Mouse (Mus musculus): Measurements from ENCODE around the gene Arpc5l. TPM values are rescaled to one million over a fixed set of nuclear protein-coding genes. Genes with fewer than 3 reads are reported as not detected.

The Arpc5l gene
- polyA plus RNA-seq (2014; fragmentation: Nextera tagmentation; extraction: Ambion mirVana): 82.8 and 85.4 TPM in 2 replicates

DNA sequence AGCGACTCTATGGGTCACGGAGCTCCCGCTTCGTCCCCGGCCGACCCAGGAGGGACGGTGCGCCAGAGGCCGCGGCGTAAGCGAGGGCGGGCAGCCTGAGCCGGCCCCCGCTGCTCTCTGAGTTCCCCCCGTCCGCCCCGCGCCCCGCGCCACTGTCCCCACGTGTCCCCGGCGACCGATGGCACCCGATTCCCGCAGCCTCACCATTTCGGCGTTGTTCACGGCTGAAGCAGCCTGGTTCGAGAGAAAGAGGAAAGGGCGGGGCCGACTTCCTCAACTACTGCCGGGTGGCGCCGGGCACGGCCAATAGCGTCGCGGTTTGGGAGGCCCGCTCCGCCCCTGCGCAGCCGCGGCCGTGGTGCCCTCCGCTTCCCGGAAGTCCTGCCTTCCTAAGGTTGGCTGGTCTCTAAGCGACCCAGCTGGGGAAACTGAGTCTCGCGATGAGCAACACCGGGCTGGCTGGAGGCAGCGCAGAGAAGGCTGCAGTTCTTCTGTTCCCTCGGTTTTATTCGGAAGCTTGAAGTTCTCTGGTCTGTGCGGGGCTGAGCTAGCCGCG, at the start of gene Arpc5l:
Gene Arpc5l (plus strand): TSS at position 469 of the 556 bp plus-strand sequence.
- H3K4me1 ChIP-seq (ENCODE audit: control insufficient read depth in 2 of 2, insufficient read depth in 2 of 2, low read length in 2 of 2): peaks cover 11 to 37% of the 10 kb centered on the region in 2 experiments
- H3K9me3 ChIP-seq (ENCODE audit: control insufficient read depth, low read length): no peaks in the 10 kb centered on the region
- ATAC-seq (ENCODE audit: insufficient number of reproducible peaks, insufficient read depth, low FRiP score, low read depth): peak; percentile 80
- peak within 1 kb of the TSS; percentile 64 to 89 for H3K4me3 ChIP-seq (ENCODE audit: control insufficient read depth in 1 of 2, insufficient read depth in 1 of 2, low read depth in 1 of 2, low read length in 2 of 2)
- WGBS: under 1% methylated on average over 48 of the region's 58 CpGs
- peaks cover 41% of the 10 kb centered on the region for H3K36me3 ChIP-seq (ENCODE audit: control insufficient read depth, insufficient read depth, low read length)
- H3K4me2 ChIP-seq (ENCODE audit: low read length): peak within 1 kb of the TSS; percentile 98
- H3K9ac ChIP-seq (ENCODE audit: low read length): peak within 1 kb of the TSS; percentile 94
- no peaks in the 10 kb centered on the region for H3K27me3 ChIP-seq (ENCODE audit: control insufficient read depth, insufficient read depth, low read length)
- H3K27ac ChIP-seq (replicated peaks in 1 of 2; ENCODE audit: control insufficient read depth in 1 of 2, insufficient read depth in 1 of 2, low read depth in 2 of 2, low read length in 2 of 2): peak within 1 kb of the TSS; percentile 63 to 72

DNA sequence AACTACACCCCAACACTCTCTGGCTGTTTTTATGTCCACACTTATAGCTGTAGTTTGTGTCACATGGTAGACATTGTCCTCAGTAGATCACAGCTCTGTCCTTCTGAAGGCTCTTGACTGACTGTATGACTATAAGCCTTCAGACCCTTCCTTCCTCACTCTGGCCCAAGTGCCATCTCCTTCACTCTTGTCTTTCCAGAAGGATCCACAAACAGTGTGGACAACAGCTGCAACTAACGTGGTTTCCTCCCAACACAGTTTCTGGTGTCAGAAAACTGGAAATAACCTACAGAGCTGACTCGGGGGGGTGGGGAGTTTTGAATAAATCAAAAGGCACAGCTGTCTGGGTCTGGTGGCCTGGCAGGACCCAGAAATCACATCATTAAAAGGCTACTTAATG, 49.1 kb upstream of the Arpc5l start:
- Histone ChIP-seq H3K4me3 (ENCODE audit: control insufficient read depth in 1 of 2, insufficient read depth in 1 of 2, low read depth in 1 of 2, low read length in 2 of 2) (no peak overlapping the region), H3K9ac (ENCODE audit: low read length) (no peak overlapping the region), H3K9me3 (ENCODE audit: control insufficient read depth, low read length) (no peaks in the 10 kb centered on the region), H3K4me1 (ENCODE audit: control insufficient read depth in 2 of 2, insufficient read depth in 2 of 2, low read length in 2 of 2) (peaks cover 2 to 4% of the 10 kb centered on the region in 2 experiments), H3K27me3 (ENCODE audit: control insufficient read depth, insufficient read depth, low read length) (no peaks in the 10 kb centered on the region), H3K27ac (replicated peaks in 1 of 2; ENCODE audit: control insufficient read depth in 1 of 2, insufficient read depth in 1 of 2, low read depth in 2 of 2, low read length in 2 of 2) (no peak overlapping the region), H3K4me2 (ENCODE audit: low read length) (no peak overlapping the region), H3K36me3 (ENCODE audit: control insufficient read depth, insufficient read depth, low read length) (no peaks in the 10 kb centered on the region)
- ATAC-seq (ENCODE audit: insufficient number of reproducible peaks, insufficient read depth, low FRiP score, low read depth): no peak
- 76% methylated on average over 2 of the region's 2 CpGs for WGBS

DNA sequence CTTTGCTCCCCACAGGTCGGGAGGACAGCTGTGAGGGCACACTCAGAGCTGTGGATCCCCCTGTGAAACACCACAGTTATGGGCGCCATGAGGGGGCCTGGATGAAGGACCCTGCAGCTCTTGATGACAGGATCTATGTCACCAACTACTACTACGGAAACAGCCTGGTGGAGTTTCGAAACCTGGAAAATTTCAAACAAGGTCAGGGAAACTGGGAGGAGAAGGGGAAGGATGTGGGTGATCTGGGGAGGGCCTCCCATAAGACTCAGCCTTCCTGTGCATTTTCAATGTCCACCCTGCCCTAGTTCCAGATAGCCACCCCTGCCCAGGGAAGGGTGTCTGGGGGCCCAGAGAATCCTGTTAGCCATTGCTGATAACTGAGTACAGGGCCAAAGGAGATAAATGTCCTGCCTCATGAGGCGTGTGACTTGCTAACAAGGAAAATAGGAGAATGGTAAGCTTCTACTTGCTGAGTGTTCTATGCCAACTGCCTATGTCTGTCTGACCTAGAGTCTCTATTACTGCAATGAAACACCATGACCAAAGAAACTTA, 47.4 kb upstream of the Arpc5l start:
- Histone ChIP-seq H3K9ac (ENCODE audit: low read length) (no peak overlapping the region), H3K4me2 (ENCODE audit: low read length) (no peak overlapping the region), H3K4me3 (ENCODE audit: control insufficient read depth in 1 of 2, insufficient read depth in 1 of 2, low read depth in 1 of 2, low read length in 2 of 2) (no peak overlapping the region), H3K36me3 (ENCODE audit: control insufficient read depth, insufficient read depth, low read length) (no peaks in the 10 kb centered on the region), H3K27me3 (ENCODE audit: control insufficient read depth, insufficient read depth, low read length) (no peaks in the 10 kb centered on the region), H3K4me1 (ENCODE audit: control insufficient read depth in 2 of 2, insufficient read depth in 2 of 2, low read length in 2 of 2) (peaks cover 0 to 3% of the 10 kb centered on the region in 2 experiments; a peak in 1 of 4 replicates), H3K9me3 (ENCODE audit: control insufficient read depth, low read length) (no peaks in the 10 kb centered on the region), H3K27ac (replicated peaks in 1 of 2; ENCODE audit: control insufficient read depth in 1 of 2, insufficient read depth in 1 of 2, low read depth in 2 of 2, low read length in 2 of 2) (no peak overlapping the region)
- ATAC-seq (ENCODE audit: insufficient number of reproducible peaks, insufficient read depth, low FRiP score, low read depth): no peak
- WGBS: 64% methylated on average over 5 of the region's 5 CpGs

DNA sequence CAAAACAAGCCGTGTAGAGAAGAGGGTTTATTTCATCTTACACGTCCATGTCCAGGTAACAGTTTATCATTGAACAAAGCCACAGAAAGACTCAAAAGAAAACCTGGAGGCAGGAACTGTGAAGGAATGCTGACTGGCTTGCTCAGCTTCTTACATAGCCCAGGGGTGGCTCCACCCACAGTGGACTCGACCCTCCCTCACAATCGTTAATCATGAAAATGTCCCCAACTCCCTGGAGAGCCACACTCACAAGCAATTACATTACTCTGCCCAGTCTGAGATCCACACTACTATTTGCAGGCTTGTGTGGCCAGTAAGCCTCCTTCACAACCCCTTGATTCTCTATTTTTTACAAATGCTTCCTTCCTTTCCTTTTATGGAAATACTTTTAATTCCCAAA, 41.0 kb upstream of the Arpc5l start:
- ATAC-seq (ENCODE audit: insufficient number of reproducible peaks, insufficient read depth, low FRiP score, low read depth): no peak
- Histone ChIP-seq H3K27me3 (ENCODE audit: control insufficient read depth, insufficient read depth, low read length) (no peaks in the 10 kb centered on the region), H3K36me3 (ENCODE audit: control insufficient read depth, insufficient read depth, low read length) (no peaks in the 10 kb centered on the region), H3K27ac (replicated peaks in 1 of 2; ENCODE audit: control insufficient read depth in 1 of 2, insufficient read depth in 1 of 2, low read depth in 2 of 2, low read length in 2 of 2) (no peak overlapping the region), H3K9ac (ENCODE audit: low read length) (no peak overlapping the region), H3K4me3 (ENCODE audit: control insufficient read depth in 1 of 2, insufficient read depth in 1 of 2, low read depth in 1 of 2, low read length in 2 of 2) (no peak overlapping the region), H3K4me2 (ENCODE audit: low read length) (no peak overlapping the region), H3K4me1 (ENCODE audit: control insufficient read depth in 2 of 2, insufficient read depth in 2 of 2, low read length in 2 of 2) (no peaks in the 10 kb centered on the region), H3K9me3 (ENCODE audit: control insufficient read depth, low read length) (no peaks in the 10 kb centered on the region)
- WGBS: 37% methylated on average over 4 of the region's 4 CpGs

DNA sequence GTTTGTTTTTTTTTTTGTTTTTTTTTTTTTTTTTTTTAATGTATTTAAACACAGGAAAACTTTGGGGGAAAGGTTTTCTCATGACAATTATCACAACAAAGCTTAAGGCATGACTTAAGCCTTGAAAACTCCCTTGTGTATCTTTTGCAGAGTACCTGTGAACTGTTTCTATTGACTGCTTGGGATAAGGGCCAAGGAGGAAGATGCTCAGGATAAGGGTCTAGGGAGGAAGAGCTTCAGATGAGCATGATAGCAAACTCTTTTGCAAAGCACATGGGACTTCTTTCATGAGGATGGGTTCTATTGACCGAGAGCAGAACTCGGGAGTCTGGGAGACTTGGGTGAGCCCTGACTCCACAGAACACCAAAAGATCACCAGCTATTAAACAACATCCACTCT, 35.5 kb upstream of the Arpc5l start:
- Histone ChIP-seq H3K27me3 (ENCODE audit: control insufficient read depth, insufficient read depth, low read length) (no peaks in the 10 kb centered on the region), H3K36me3 (ENCODE audit: control insufficient read depth, insufficient read depth, low read length) (no peaks in the 10 kb centered on the region), H3K27ac (replicated peaks in 1 of 2; ENCODE audit: control insufficient read depth in 1 of 2, insufficient read depth in 1 of 2, low read depth in 2 of 2, low read length in 2 of 2) (no peak overlapping the region), H3K9me3 (ENCODE audit: control insufficient read depth, low read length) (no peaks in the 10 kb centered on the region), H3K4me1 (ENCODE audit: control insufficient read depth in 2 of 2, insufficient read depth in 2 of 2, low read length in 2 of 2) (no peaks in the 10 kb centered on the region), H3K4me2 (ENCODE audit: low read length) (no peak overlapping the region), H3K9ac (ENCODE audit: low read length) (no peak overlapping the region), H3K4me3 (ENCODE audit: control insufficient read depth in 1 of 2, insufficient read depth in 1 of 2, low read depth in 1 of 2, low read length in 2 of 2) (no peak overlapping the region)
- no peak for ATAC-seq (ENCODE audit: insufficient number of reproducible peaks, insufficient read depth, low FRiP score, low read depth)
- 96% methylated on average over 2 of the region's 2 CpGs for WGBS

DNA sequence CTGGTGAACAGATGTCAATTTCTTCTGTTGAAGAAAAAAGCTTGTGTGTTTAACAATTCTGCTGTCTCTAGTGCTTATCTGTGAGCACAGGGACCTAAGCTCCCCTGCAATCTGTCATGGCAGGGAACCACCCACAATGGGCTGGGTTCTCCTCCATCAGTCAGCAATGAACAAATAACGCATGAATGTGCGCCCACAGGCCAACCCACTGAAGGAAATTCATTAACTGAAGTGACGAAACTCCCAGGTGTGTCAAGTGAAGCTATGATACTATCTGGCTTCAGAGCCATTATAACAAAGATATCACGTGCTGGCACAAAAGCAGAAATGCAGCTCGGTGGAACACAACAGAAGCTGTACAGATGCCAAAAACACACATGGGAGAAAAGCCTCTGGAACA, 35.1 kb upstream of the Arpc5l start:
- 82% methylated on average over 5 of the region's 5 CpGs for WGBS
- Histone ChIP-seq H3K4me1 (ENCODE audit: control insufficient read depth in 2 of 2, insufficient read depth in 2 of 2, low read length in 2 of 2) (no peaks in the 10 kb centered on the region), H3K4me3 (ENCODE audit: control insufficient read depth in 1 of 2, insufficient read depth in 1 of 2, low read depth in 1 of 2, low read length in 2 of 2) (no peak overlapping the region), H3K36me3 (ENCODE audit: control insufficient read depth, insufficient read depth, low read length) (no peaks in the 10 kb centered on the region), H3K9ac (ENCODE audit: low read length) (no peak overlapping the region), H3K9me3 (ENCODE audit: control insufficient read depth, low read length) (no peaks in the 10 kb centered on the region), H3K4me2 (ENCODE audit: low read length) (no peak overlapping the region), H3K27ac (replicated peaks in 1 of 2; ENCODE audit: control insufficient read depth in 1 of 2, insufficient read depth in 1 of 2, low read depth in 2 of 2, low read length in 2 of 2) (no peak overlapping the region), H3K27me3 (ENCODE audit: control insufficient read depth, insufficient read depth, low read length) (no peaks in the 10 kb centered on the region; the same call in 1 of the 2 replicates)
- no peak for ATAC-seq (ENCODE audit: insufficient number of reproducible peaks, insufficient read depth, low FRiP score, low read depth)

DNA sequence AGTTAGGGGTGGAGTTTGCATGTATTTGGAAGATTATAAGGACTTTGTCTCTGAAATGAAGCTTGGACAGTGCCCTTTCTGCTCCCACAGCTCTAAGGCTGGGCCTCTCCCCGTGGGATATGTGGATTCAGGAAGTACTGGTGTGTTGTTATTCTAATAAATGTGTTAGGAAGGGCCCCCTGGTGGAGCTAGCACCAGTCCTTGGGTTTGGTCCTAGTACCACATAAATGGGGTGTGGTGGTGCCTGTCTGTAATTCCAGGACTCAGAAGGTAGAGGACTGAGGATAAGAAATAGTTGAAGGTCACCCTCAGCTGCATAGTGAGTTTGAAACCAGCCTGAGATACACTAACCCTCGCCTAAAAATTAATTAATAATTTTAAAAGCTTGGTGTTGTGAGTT, 31.9 kb upstream of the Arpc5l start:
- Histone ChIP-seq H3K27me3 (ENCODE audit: control insufficient read depth, insufficient read depth, low read length) (no peaks in the 10 kb centered on the region; the same call in 1 of the 2 replicates), H3K36me3 (ENCODE audit: control insufficient read depth, insufficient read depth, low read length) (no peaks in the 10 kb centered on the region), H3K9ac (ENCODE audit: low read length) (no peak overlapping the region), H3K27ac (replicated peaks in 1 of 2; ENCODE audit: control insufficient read depth in 1 of 2, insufficient read depth in 1 of 2, low read depth in 2 of 2, low read length in 2 of 2) (no peak overlapping the region), H3K4me1 (ENCODE audit: control insufficient read depth in 2 of 2, insufficient read depth in 2 of 2, low read length in 2 of 2) (0 out of 4 replicates have a peak, but pooled peaks cover 0 to 2% of the 10 kb centered on the region in 2 experiments), H3K9me3 (ENCODE audit: control insufficient read depth, low read length) (no peaks in the 10 kb centered on the region), H3K4me3 (ENCODE audit: control insufficient read depth in 1 of 2, insufficient read depth in 1 of 2, low read depth in 1 of 2, low read length in 2 of 2) (no peak overlapping the region), H3K4me2 (ENCODE audit: low read length) (no peak overlapping the region)
- WGBS: 22% methylated on average over 2 of the region's 2 CpGs
- no peak for ATAC-seq (ENCODE audit: insufficient number of reproducible peaks, insufficient read depth, low FRiP score, low read depth)

DNA sequence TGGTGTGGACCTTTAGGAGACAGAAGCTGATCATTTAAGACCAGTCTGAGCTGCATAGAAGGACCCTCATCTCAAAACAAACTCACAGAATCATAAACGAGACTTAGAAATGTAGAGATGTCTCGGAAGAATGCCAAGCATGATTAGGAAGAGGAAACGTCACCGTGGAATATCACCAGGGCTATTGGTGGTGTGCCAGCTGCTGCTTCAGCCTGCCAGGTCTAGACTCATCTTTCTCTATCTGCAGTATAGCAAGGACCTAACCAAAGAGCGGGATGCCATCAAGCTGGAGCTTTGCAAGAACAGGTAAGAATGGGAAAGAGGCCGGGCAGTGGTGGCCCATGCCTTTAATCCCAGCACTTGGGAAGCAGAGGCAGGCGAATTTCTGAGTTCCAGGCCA, 31.4 kb upstream of the Arpc5l start:
- 0 out of 4 replicates have a peak, but pooled peaks cover 0 to 2% of the 10 kb centered on the region in 2 experiments for H3K4me1 ChIP-seq (ENCODE audit: control insufficient read depth in 2 of 2, insufficient read depth in 2 of 2, low read length in 2 of 2)
- whole genome bisulfite sequencing: 60% methylated on average over 7 of the region's 7 CpGs
- ATAC-seq (ENCODE audit: insufficient number of reproducible peaks, insufficient read depth, low FRiP score, low read depth): no peak
- H3K27ac ChIP-seq (replicated peaks in 1 of 2; ENCODE audit: control insufficient read depth in 1 of 2, insufficient read depth in 1 of 2, low read depth in 2 of 2, low read length in 2 of 2): no peak overlapping the region
- no peak overlapping the region for H3K9ac ChIP-seq (ENCODE audit: low read length)
- no peaks in the 10 kb centered on the region; the same call in 1 of the 2 replicates for H3K27me3 ChIP-seq (ENCODE audit: control insufficient read depth, insufficient read depth, low read length)
- no peak overlapping the region for H3K4me3 ChIP-seq (ENCODE audit: control insufficient read depth in 1 of 2, insufficient read depth in 1 of 2, low read depth in 1 of 2, low read length in 2 of 2)
- H3K4me2 ChIP-seq (ENCODE audit: low read length): no peak overlapping the region
- H3K36me3 ChIP-seq (ENCODE audit: control insufficient read depth, insufficient read depth, low read length): no peaks in the 10 kb centered on the region
- H3K9me3 ChIP-seq (ENCODE audit: control insufficient read depth, low read length): no peaks in the 10 kb centered on the region

Data from heart, embryonic 14.5 days (tissue).